Comparison of ENCODE assay signal across 9 mouse cellular contexts in the genomic region with DNA sequence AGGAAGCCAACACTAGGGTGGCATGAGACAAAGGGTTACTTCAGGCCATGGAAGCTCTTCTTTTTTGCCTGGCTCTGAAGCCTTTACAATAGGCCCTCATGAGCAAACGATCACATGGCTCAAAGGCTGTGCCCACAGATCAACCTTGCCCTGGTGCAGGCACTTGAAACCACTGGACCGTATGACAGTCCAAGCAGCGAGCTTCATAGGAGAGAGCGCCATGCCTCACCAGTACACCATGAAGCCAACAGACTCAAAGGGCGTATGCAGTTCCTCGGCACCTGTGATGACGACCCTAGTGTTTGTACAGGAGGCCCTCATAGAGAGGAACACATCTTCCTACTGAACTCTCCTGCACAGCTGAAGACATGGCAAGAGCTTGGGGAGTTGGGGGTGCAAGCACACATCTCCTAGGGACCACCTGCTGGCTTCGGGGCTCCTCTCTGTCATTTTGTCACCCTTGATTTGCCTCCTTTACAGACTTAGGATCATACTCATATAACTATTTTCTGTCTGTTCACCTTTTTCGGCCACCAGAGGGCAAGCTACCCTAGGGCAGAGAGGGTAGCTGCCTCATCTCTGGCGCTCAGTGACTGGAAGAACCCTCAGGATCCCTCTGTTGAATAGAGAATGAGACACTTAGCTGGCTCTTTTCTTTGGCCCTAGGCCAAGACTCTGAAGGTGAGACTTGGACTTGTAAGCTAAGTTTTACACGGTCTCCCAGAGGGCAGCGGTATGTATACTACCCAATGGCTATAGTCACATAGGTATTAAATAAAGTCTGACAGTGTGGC.
DNase-seq lines count a peak whose midpoint lies in the region; ATAC-seq and TF ChIP-seq lines count a peak whose summit lies in the region.
"Had no signal": no experiment of that assay in that cellular context is flagged by ENCODE, and none has a peak within 500 bp of the region (broad histone marks: within the 10 kb centered on the region; RNA-seq: fewer than 3 reads in every experiment).

No protein-coding gene starts in this region.

- intact Hi-C loops in heart, postnatal 25 days (cut with DNase I): loop anchor here (1.0 to 2.0 kb wide), 2 partner anchors 69 to 101 kb away; no protein-coding TSS in a partner anchor

- ATAC-seq in embryonic facial prominence, embryonic 14.5 days (ENCODE audit: low read depth): peak; percentile 66
- ATAC-seq in midbrain, embryonic 12.5 days (ENCODE audit: low FRiP score, low read depth): 0 out of 2 replicates have a peak, but pooled peaks have one; percentile 33

- H3K4me1 ChIP-seq in embryonic facial prominence, embryonic 14.5 days (ENCODE audit: control insufficient read depth, insufficient read depth, low read length): no peaks in the 10 kb centered on the region
- H3K4me1 ChIP-seq in midbrain, embryonic 12.5 days: peaks cover 10% of the 10 kb centered on the region; the same call in 1 of the 2 replicates
- no peaks in the 10 kb centered on the region for H3K4me1 ChIP-seq in small intestine, adult 2 months (ENCODE audit: control insufficient read depth, insufficient read depth, insufficient read length, low read length)

- H3K4me2 ChIP-seq in embryonic facial prominence, embryonic 14.5 days (ENCODE audit: low read depth, low read length): no peak overlapping the region
- H3K4me2 ChIP-seq in midbrain, embryonic 12.5 days (replicated peaks): no peak overlapping the region

- no peaks in the 10 kb centered on the region for H3K27me3 ChIP-seq in embryonic facial prominence, embryonic 14.5 days (replicated peaks; ENCODE audit: control insufficient read depth, insufficient read depth, low read length)
- H3K27me3 ChIP-seq in midbrain, embryonic 12.5 days: no peaks in the 10 kb centered on the region
- H3K27me3 ChIP-seq in small intestine, adult 2 months (ENCODE audit: control insufficient read depth, insufficient read depth, low read length): no peaks in the 10 kb centered on the region

- no peak overlapping the region for H3K9ac ChIP-seq in embryonic facial prominence, embryonic 14.5 days (ENCODE audit: low read depth, low read length)
- no peak overlapping the region for H3K9ac ChIP-seq in midbrain, embryonic 12.5 days (replicated peaks)

- 0 out of 2 replicates have a peak overlapping the region, but pooled peaks have one; percentile 17 for H3K27ac ChIP-seq in embryonic facial prominence, embryonic 14.5 days (replicated peaks; ENCODE audit: low read depth, low read length)
- H3K27ac ChIP-seq in midbrain, embryonic 12.5 days (replicated peaks): no peak overlapping the region
- no peak overlapping the region for H3K27ac ChIP-seq in small intestine, adult 2 months (ENCODE audit: insufficient read depth, low read depth, low read length)

- peak; percentile 69; the same call in 1 of the 2 replicates for TF ChIP-seq CTCF in small intestine, adult 2 months (IDR thresholded peaks at IDR 0.05; ENCODE audit: extremely low read depth, insufficient read length, insufficient replicate concordance, low read depth, low read length)

- peak; percentile 52 to 76 for DNase-seq in heart, adult 18-20 months
- no peak for DNase-seq in heart, postnatal 25 days (ENCODE audit: low spot score)
- peak; percentile 60 for DNase-seq in adrenal gland, postnatal 25 days
- peak; percentile 87 for DNase-seq in embryonic facial prominence, embryonic 14.5 days (ENCODE audit: low spot score)
- peak; percentile 71 for DNase-seq in heart, postnatal 4 days
- peak; percentile 73 to 78 for DNase-seq in kidney, postnatal 4 days

- 77% methylated on average over 12 of the region's 12 CpGs for WGBS in embryonic facial prominence, embryonic 14.5 days
- WGBS in midbrain, embryonic 12.5 days: 84% methylated on average over 12 of the region's 12 CpGs
- 76% methylated on average over 12 of the region's 12 CpGs for WGBS in small intestine, adult 2 months

- no peak overlapping the region for H3K4me3 ChIP-seq in embryonic facial prominence, embryonic 14.5 days (ENCODE audit: low read depth, low read length)
- H3K4me3 ChIP-seq in midbrain, embryonic 12.5 days: no peak overlapping the region
- H3K4me3 ChIP-seq in small intestine, adult 2 months (ENCODE audit: low read depth, low read length): no peak overlapping the region

- H3K36me3 ChIP-seq in embryonic facial prominence, embryonic 14.5 days (ENCODE audit: control insufficient read depth, insufficient read depth, low read length): peaks cover 99% of the 10 kb centered on the region
- H3K36me3 ChIP-seq in midbrain, embryonic 12.5 days: peaks cover 88% of the 10 kb centered on the region
- H3K36me3 ChIP-seq in small intestine, adult 2 months (ENCODE audit: control insufficient read depth, insufficient read depth, low read length): peaks cover 30% of the 10 kb centered on the region
- H3K36me3 ChIP-seq: G1E had no signal

- H3K9me3 ChIP-seq in embryonic facial prominence, embryonic 14.5 days (ENCODE audit: control insufficient read depth, low read length): no peaks in the 10 kb centered on the region
- H3K9me3 ChIP-seq in midbrain, embryonic 12.5 days: no peaks in the 10 kb centered on the region

- TF ChIP-seq POLR2A in small intestine, adult 2 months (IDR thresholded peaks at IDR 0.05; ENCODE audit: low read depth, low read length): no peak
